Mouse (Mus musculus) heart, postnatal 0 days (tissue): ENCODE measurements at regions not wholly inside any gene's neighbourhood (a gene's known extent, or its start where the extent isn't known, plus 50 kb on each side); places are given as distances from the start of the nearest gene placed in this dataset.

Experiments used
- ATAC-seq: fragments of 200-750 bp; cut with Nextera tagmentation; 2 replicates; pipeline ENCODE4 v1.8.0; 2017; ENCODE audit warnings: low read depth, moderate number of reproducible peaks, moderate library complexity; ENCODE audit not compliant: insufficient read depth
- DNase-seq: peaks from one replicate; pipeline ENCODE4 v3.0.0-alpha.2; 2016; ENCODE audit warnings: low spot score
- H3K27ac ChIP-seq: fragments of 300-500 bp; sonication (generic); 2 replicates; pipeline ENCODE4 v1.5.1; 2014; ENCODE audit warnings: low read depth, mild to moderate bottlenecking
- H3K27me3 ChIP-seq: fragments of 300-500 bp; sonication (generic); 2 replicates; pipeline ENCODE4 v1.6.1; 2014; ENCODE audit warnings: low read length, mixed read lengths; ENCODE audit not compliant: control insufficient read depth, insufficient read depth
- H3K36me3 ChIP-seq: fragments of 300-500 bp; sonication (generic); replicated peaks from 2 replicates; pipeline ENCODE4 v1.6.1; 2014; ENCODE audit warnings: low read length, mixed read lengths; ENCODE audit not compliant: control insufficient read depth, insufficient read depth
- H3K4me1 ChIP-seq: fragments of 300-500 bp; sonication (generic); 2 replicates; pipeline ENCODE4 v1.6.1; 2014; ENCODE audit warnings: antibody characterized with exemption; ENCODE audit not compliant: control insufficient read depth, insufficient read depth
- H3K4me2 ChIP-seq: fragments of 300-500 bp; sonication (generic); 2 replicates; pipeline ENCODE4 v1.6.1; 2014; ENCODE audit warnings: low read depth, mild to moderate bottlenecking, low read length, moderate library complexity
- H3K4me3 ChIP-seq: fragments of 300-500 bp; sonication (generic); 2 replicates; pipeline ENCODE4 v1.5.1; 2014; ENCODE audit warnings: low read depth, low read length
- H3K9ac ChIP-seq: fragments of 300-500 bp; sonication (generic); replicated peaks from 2 replicates; pipeline ENCODE4 v1.6.1; 2014; ENCODE audit warnings: low read depth, low read length, mixed read lengths
- H3K9me3 ChIP-seq: fragments of 300-500 bp; sonication (generic); replicated peaks from 2 replicates; pipeline ENCODE4 v1.6.1; 2016; ENCODE audit warnings: low read length; ENCODE audit not compliant: control insufficient read depth
- CTCF ChIP-seq: IDR thresholded peaks from 2 replicates; pipeline ENCODE4 v1.5.1; 2016; ENCODE audit warnings: antibody characterized with exemption, control low read depth, low read depth
- EP300 ChIP-seq: IDR thresholded peaks from 2 replicates; pipeline ENCODE4 v1.6.1; 2016; ENCODE audit warnings: antibody characterized with exemption, low read depth
- WGBS: fragments of 180-500 bp; shearing (Covaris S2); extraction: QIAGEN DNeasy Blood & Tissue Kit; methylation state at CpG from one replicate; pipeline ENCODE4 v1.1.7; 2014; 5-methylcytosine and 5-hydroxymethylcytosine counted together

DNA sequence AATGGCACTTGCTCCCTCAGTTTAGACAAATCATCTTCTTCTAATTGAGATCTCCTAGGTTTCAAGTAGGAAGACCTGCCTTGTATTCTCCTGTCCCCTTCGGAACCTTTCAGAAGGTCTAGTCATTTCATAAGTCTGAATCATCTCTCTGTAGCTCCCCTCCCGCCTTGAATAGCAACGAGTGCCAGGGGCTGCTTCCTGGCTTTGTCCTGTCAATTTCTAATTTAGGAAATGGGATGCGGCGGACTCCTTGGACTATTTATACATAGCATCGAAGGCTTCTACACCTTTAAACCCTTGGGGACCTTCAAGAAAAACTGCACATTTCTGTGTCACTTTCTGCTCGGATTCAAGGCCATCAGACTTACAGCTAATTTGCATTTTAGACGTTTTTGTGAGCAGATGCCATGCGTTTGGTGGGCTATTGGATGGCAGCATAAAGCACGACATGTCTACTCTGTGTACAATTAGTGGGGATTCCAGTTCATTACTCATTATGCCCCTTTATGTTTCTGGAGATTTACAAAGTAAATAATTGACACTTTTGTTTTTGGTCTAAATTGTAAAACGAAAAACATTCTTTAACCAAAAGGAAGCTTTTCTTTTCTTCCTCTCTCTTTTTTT, 236.7 kb upstream of the Cdh6 start:
- 32% methylated on average over 11 of the region's 11 CpGs for WGBS
- peak overlapping the region; percentile 31; the same call in 1 of the 2 replicates for H3K4me2 ChIP-seq

DNA sequence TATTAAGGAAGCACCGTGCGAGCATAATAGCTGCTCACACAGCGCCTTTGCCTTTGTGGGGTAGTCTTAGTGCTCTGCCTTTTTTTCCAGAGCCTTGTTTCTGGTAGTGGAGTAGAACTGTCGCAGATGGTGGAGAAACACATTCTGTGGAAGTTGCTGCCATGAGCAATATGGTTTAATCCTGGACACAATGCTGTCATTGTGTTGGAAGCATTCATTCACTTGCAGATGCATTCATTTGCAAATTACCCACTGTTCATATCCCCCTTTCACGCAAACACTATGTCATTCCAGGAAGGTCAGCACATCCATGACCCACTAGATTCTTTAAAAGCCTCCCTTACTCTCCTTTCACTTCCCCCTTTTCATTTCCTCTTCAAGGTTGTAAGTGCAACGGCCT, 219.7 kb upstream of the Cdh6 start:
- no peak for DNase-seq
- WGBS: 70% methylated on average over 6 of the region's 6 CpGs

More for the DNA sequence above, 236.7 kb upstream of the Cdh6 start:
- H3K36me3 ChIP-seq: no peaks in the 10 kb centered on the region
- DNase-seq (peak; percentile 13), ATAC-seq (no peak)
- 0 out of 2 replicates have a peak, but pooled peaks cover 2% of the 10 kb centered on the region for H3K4me1 ChIP-seq
- TF ChIP-seq EP300: no peak
- no peak for TF ChIP-seq CTCF
- H3K27ac ChIP-seq: no peak overlapping the region
- no peaks in the 10 kb centered on the region for H3K9me3 ChIP-seq
- H3K27me3 ChIP-seq: no peaks in the 10 kb centered on the region
- H3K9ac ChIP-seq: no peak overlapping the region
- H3K4me3 ChIP-seq: no peak overlapping the region

DNA sequence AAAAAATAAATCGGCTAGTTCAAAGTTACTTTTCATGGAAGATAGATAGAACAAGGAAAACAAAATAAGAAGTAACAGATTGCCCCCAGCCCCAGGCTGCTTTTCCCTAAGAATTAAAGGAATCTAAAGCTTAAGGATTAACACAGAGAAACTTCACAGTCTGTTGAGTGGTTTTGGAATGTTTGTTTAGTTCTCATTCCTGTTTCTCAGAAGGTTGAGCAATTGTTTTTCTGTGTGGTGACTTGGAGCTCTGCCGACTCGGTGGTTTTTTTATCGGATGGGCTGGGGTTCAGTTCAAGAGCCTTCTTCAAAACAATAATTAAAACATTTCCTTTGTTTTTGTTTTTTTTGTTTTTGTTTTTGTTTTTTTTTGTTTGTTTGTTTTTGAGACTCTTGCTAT, 217.9 kb upstream of the Cdh6 start:
- H3K9ac ChIP-seq: no peak overlapping the region
- WGBS: 82% methylated on average over 4 of the region's 4 CpGs
- H3K4me3 ChIP-seq: no peak overlapping the region
- TF ChIP-seq EP300: no peak
- no peak for TF ChIP-seq CTCF
- ATAC-seq (no peak), DNase-seq (no peak)
- no peak overlapping the region for H3K27ac ChIP-seq
- H3K4me1 ChIP-seq: no peaks in the 10 kb centered on the region
- H3K9me3 ChIP-seq: no peaks in the 10 kb centered on the region
- H3K36me3 ChIP-seq: no peaks in the 10 kb centered on the region
- no peaks in the 10 kb centered on the region for H3K27me3 ChIP-seq
- H3K4me2 ChIP-seq: no peak overlapping the region

More for the DNA sequence above, 219.7 kb upstream of the Cdh6 start:
- H3K27ac ChIP-seq: no peak overlapping the region
- no peak for TF ChIP-seq EP300
- no peak overlapping the region for H3K4me3 ChIP-seq
- H3K9ac ChIP-seq: no peak overlapping the region
- H3K4me2 ChIP-seq: no peak overlapping the region
- no peaks in the 10 kb centered on the region for H3K9me3 ChIP-seq
- H3K4me1 ChIP-seq: no peaks in the 10 kb centered on the region
- no peaks in the 10 kb centered on the region for H3K27me3 ChIP-seq
- H3K36me3 ChIP-seq: no peaks in the 10 kb centered on the region
- ATAC-seq: no peak

DNA sequence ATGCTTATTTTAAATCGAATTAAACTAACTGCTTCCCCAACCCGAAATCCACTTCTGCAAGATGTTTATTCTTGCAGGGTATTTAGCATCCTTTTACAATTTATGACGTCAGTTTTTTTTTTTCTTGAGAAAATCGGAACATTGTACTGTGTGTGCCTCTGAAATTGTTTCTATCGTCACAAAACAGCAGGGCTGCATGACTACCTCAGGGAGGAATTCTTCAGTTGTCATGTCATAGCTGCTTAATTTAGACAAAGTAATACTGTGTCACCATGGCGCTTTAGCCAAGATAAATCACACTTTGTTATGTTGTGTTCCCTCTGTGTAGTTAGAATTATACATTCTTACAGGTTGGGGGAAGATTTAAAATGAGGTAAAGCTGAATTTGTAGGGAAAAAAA, 211.3 kb upstream of the Cdh6 start:
- WGBS: 20% methylated on average over 6 of the region's 6 CpGs
- Histone ChIP-seq H3K27ac (no peak overlapping the region), H3K27me3 (no peaks in the 10 kb centered on the region), H3K4me2 (peak overlapping the region; percentile 23; the same call in 1 of the 2 replicates), H3K9ac (no peak overlapping the region; the same call in 1 of the 2 replicates), H3K4me3 (no peak overlapping the region), H3K9me3 (no peaks in the 10 kb centered on the region), H3K4me1 (no peaks in the 10 kb centered on the region), H3K36me3 (no peaks in the 10 kb centered on the region)
- TF ChIP-seq CTCF (no peak), EP300 (no peak)
- DNase-seq: peak; percentile 74
- ATAC-seq: peak; percentile 95

DNA sequence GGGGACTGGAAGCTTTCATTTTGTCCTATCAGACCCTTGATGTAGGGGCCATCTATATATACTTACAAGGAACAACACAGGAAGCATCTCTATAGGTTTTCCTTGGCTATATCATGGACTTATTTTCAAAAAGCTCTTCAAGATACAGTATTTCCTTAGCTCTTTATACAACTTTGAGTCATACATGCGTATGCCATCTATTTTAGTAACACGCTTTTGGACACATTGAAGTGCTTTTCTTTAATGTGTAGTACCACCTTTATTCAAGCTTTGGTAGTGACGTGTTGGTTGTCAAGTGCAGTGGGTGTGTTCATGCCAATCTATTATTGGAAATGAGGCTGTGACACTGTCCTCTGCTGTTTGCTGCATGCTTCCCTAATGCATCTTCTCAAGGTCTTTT, 202.1 kb upstream of the Cdh6 start:
- H3K9ac ChIP-seq: no peak overlapping the region
- no peak overlapping the region for H3K27ac ChIP-seq
- no peaks in the 10 kb centered on the region for H3K9me3 ChIP-seq
- H3K4me1 ChIP-seq: no peaks in the 10 kb centered on the region
- no peak for ATAC-seq
- H3K27me3 ChIP-seq: no peaks in the 10 kb centered on the region
- H3K36me3 ChIP-seq: no peaks in the 10 kb centered on the region
- no peak for TF ChIP-seq CTCF
- no peak for TF ChIP-seq EP300
- DNase-seq: no peak
- 57% methylated on average over 3 of the region's 3 CpGs for WGBS
- no peak overlapping the region for H3K4me3 ChIP-seq
- no peak overlapping the region for H3K4me2 ChIP-seq

DNA sequence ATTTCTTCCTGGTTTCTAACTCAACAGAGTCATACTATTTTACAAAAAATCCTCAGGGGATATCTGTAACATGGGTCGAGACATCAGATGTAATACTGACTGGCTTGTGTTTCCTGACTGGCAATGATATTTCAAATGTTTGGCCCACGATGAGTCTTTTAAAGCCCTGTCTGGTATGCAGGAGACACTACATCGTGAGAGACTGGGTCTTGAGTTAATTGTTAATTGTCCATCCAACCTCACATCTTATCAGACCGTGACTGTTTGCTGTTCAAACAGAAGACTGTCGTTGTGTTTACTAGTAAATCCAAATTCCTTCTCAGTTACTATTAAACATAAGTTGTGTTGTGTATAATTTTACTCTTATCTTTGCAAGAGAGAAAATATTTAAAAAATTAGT, 195.3 kb upstream of the Cdh6 start:
- no peaks in the 10 kb centered on the region for H3K36me3 ChIP-seq
- WGBS: 73% methylated on average over 5 of the region's 5 CpGs
- no peak for DNase-seq

More for the DNA sequence above, 195.3 kb upstream of the Cdh6 start:
- Histone ChIP-seq H3K4me2 (no peak overlapping the region), H3K9me3 (no peaks in the 10 kb centered on the region), H3K27ac (no peak overlapping the region), H3K4me3 (no peak overlapping the region), H3K4me1 (peaks cover 3% of the 10 kb centered on the region; the same call in 1 of the 2 replicates), H3K9ac (no peak overlapping the region), H3K27me3 (no peaks in the 10 kb centered on the region)
- TF ChIP-seq CTCF (no peak), EP300 (no peak)
- no peak for ATAC-seq
